Mouse (Mus musculus) intestine, embryonic 14.5 days (tissue): ENCODE data around the gene Ralbp1. TPM values are rescaled to one million over a fixed set of nuclear protein-coding genes. Genes with fewer than 3 reads are reported as not detected.

ENCODE experiments used
- ATAC-seq: fragments of 200-750 bp; cut with Nextera tagmentation; replicated peaks from 2 replicates; pipeline ENCODE4 v1.8.0; 2017; ENCODE audit warnings: low read depth, moderate number of reproducible peaks, moderate TSS enrichment, moderate library complexity; ENCODE audit not compliant: low FRiP score, low TSS enrichment
- DNase-seq: peaks from one replicate; pipeline ENCODE4 v3.0.0-alpha.2; 2018; ENCODE audit warnings: low spot score
- H3K27ac ChIP-seq: fragments of 300-500 bp; sonication (generic); 2 replicates; pipeline ENCODE4 v1.5.1; 2014; ENCODE audit warnings: low read depth, mild to moderate bottlenecking, control low read depth
- H3K27me3 ChIP-seq: fragments of 300-500 bp; sonication (generic); replicated peaks from 2 replicates; pipeline ENCODE4 v1.6.1; 2014; ENCODE audit warnings: low read length, control low read depth; ENCODE audit not compliant: control insufficient read depth, insufficient read depth
- H3K36me3 ChIP-seq: fragments of 300-500 bp; sonication (generic); 2 replicates; pipeline ENCODE4 v1.6.1; 2014; ENCODE audit warnings: low read length, control low read depth; ENCODE audit not compliant: control insufficient read depth, insufficient read depth
- H3K4me1 ChIP-seq: fragments of 300-500 bp; sonication (generic); replicated peaks from 2 replicates; pipeline ENCODE4 v1.6.1; 2014; ENCODE audit warnings: low read length, control low read depth, mixed read lengths; ENCODE audit not compliant: control insufficient read depth, insufficient read depth
- H3K4me2 ChIP-seq: fragments of 300-500 bp; sonication (generic); 2 replicates; pipeline ENCODE4 v1.6.1; 2014; ENCODE audit warnings: low read length
- H3K4me3 ChIP-seq: fragments of 300-500 bp; sonication (generic); 2 replicates; pipeline ENCODE4 v1.5.1; 2014; ENCODE audit warnings: low read depth, low read length, control low read depth, mixed read lengths
- H3K9ac ChIP-seq: fragments of 300-500 bp; sonication (generic); 2 replicates; pipeline ENCODE4 v1.6.1; 2014; ENCODE audit warnings: mild to moderate bottlenecking, low read length
- H3K9me3 ChIP-seq: fragments of 300-500 bp; sonication (generic); 2 replicates; pipeline ENCODE4 v1.6.1; 2016; ENCODE audit warnings: low read length, control low read depth; ENCODE audit not compliant: control insufficient read depth
- WGBS: fragments of 180-500 bp; shearing (Covaris S2); extraction: QIAGEN DNeasy Blood & Tissue Kit; methylation state at CpG from one replicate; pipeline ENCODE4 v1.1.7; 2014; 5-methylcytosine and 5-hydroxymethylcytosine counted together
- polyA plus RNA-seq: library from polyadenylated mRNA; unstranded; fragments of >200 nt; fragmentation: Nextera tagmentation; extraction: Ambion mirVana; gene quantifications from 2 replicates; pipeline ENCODE4 v1.2.1, GENCODE M21; 2014

Ralbp1 gene
- 62.0 and 67.7 TPM in 2 replicates for polyA plus RNA-seq

- no peak for ATAC-seq
- H3K27ac ChIP-seq = peak within 1 kb of the TSS; percentile 95
Measured at GRCm38 (mm10) chr17:65885697-65886529, at the start of gene Ralbp1. TSS of gene Ralbp1 (minus strand) at chr17:65885798.

DNA sequence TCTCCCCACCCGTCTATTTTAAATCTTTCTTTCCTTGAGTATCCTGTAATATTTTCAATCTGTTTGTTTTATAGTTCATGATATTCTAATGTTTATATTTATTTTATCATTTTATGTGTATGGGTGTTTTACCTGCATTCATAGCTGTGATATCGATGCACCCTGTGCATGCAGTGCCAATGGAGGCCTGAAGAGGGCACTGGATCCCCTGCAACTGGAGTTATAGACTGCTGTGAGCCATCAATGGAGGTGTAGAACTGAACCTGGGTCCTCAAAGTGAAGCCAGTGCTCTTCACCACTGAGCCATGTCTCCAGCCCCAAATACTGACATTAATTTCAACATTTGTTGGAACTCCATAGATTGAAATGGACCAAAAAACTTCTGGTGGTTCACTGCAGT lies 48.1 kb upstream of the Ralbp1 start:
- peaks cover 7% of the 10 kb centered on the region; the same call in 1 of the 2 replicates for H3K4me1 ChIP-seq
- H3K4me2 ChIP-seq = no peak overlapping the region
- H3K9me3 ChIP-seq = no peaks in the 10 kb centered on the region
- no peak overlapping the region for H3K4me3 ChIP-seq
- no peak for ATAC-seq
- peaks cover 29% of the 10 kb centered on the region for H3K36me3 ChIP-seq
- no peak overlapping the region for H3K27ac ChIP-seq
- no peaks in the 10 kb centered on the region for H3K27me3 ChIP-seq
- WGBS = 94% methylated on average over 2 of the region's 2 CpGs
- DNase-seq = no peak
- no peak overlapping the region for H3K9ac ChIP-seq

More at GRCm38 (mm10) chr17:65885697-65886529, at the start of gene Ralbp1:
- H3K27me3 ChIP-seq = no peaks in the 10 kb centered on the region
- peak within 1 kb of the TSS; percentile 69 for H3K9ac ChIP-seq
- H3K36me3 ChIP-seq = no peaks in the 10 kb centered on the region
- peak within 1 kb of the TSS; percentile 89 for H3K4me2 ChIP-seq
- peak; percentile 77 for DNase-seq
- H3K9me3 ChIP-seq = no peaks in the 10 kb centered on the region
- H3K4me1 ChIP-seq = peaks cover 13% of the 10 kb centered on the region
- H3K4me3 ChIP-seq = peak within 1 kb of the TSS; percentile 86
- 6% methylated on average over 14 of the region's 14 CpGs for WGBS

DNA sequence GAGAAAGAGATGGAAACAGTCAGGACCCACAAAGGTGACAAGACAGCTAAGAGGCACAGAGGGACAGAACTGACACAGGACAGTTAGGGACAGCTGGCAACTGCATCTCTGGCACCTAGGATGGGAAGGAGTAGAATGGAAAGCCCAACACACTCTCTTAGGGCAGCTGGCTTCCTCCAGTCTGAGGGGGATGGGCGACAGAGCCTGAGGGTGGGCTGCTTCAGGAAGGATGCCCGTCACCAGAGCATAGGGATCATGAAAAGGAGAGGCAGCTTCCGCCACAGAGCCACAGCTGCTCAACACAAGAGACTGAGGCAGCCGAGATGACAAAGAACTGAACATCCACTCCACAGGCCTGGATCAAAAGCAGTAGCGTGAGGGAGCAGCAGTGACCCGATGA lies 45.9 kb upstream of the Ralbp1 start:
- Histone ChIP-seq H3K9ac (no peak overlapping the region), H3K27ac (no peak overlapping the region), H3K27me3 (no peaks in the 10 kb centered on the region), H3K4me2 (no peak overlapping the region), H3K4me1 (peaks cover 7% of the 10 kb centered on the region; the same call in 1 of the 2 replicates), H3K36me3 (peaks cover 34% of the 10 kb centered on the region), H3K4me3 (no peak overlapping the region), H3K9me3 (no peaks in the 10 kb centered on the region)
- ATAC-seq (0 out of 2 replicates have a peak, but pooled peaks have one; percentile 47), DNase-seq (no peak)
- WGBS = 64% methylated on average over 6 of the region's 6 CpGs

GRCm38 (mm10) chr17:65930960-65931359 lies 45.4 kb upstream of the Ralbp1 start:
- no peaks in the 10 kb centered on the region for H3K9me3 ChIP-seq
- no peaks in the 10 kb centered on the region for H3K27me3 ChIP-seq
- H3K27ac ChIP-seq = no peak overlapping the region
- peaks cover 34% of the 10 kb centered on the region for H3K36me3 ChIP-seq
- DNase-seq = no peak
- H3K4me2 ChIP-seq = no peak overlapping the region
- no peak overlapping the region for H3K4me3 ChIP-seq
- WGBS = 62% methylated on average over 6 of the region's 6 CpGs
- ATAC-seq = no peak; the same call in 1 of the 2 replicates
- peaks cover 7% of the 10 kb centered on the region; the same call in 1 of the 2 replicates for H3K4me1 ChIP-seq
- H3K9ac ChIP-seq = no peak overlapping the region

DNA sequence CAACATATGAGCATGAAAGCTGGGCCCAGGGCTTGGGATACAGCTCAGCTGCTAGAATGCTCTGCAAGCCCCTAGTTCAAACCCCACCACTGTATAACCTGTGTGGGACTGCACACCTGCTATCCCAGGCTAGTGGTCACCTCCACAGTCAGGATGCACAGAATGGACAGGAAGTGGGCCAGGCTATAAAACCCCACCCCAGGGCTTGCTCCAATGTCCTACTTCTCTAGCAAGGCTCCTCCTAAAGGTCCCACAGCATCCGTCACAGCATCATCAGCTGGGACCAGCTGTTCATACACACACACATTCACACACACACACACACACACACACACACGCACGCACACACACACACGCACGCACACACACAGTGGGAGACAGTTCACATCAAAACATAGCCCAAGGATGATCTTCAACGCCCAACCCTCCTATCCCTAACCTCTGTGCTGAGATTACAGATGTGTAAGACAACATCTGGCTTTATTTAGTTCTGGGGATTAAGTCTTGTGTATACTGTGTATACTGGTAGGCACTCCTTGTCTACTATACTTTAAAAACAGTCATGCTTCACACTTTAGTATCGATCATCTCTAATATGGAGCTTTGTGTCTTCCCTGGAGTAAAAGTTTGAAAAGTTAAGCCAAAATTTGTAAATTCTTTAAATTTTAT lies 44.7 kb upstream of the Ralbp1 start:
- Histone ChIP-seq H3K9ac (no peak overlapping the region), H3K4me1 (peaks cover 7% of the 10 kb centered on the region; the same call in 1 of the 2 replicates), H3K4me2 (no peak overlapping the region), H3K27me3 (no peaks in the 10 kb centered on the region), H3K36me3 (peaks cover 41% of the 10 kb centered on the region), H3K4me3 (no peak overlapping the region), H3K27ac (no peak overlapping the region), H3K9me3 (no peaks in the 10 kb centered on the region)
- 86% methylated on average over 7 of the region's 7 CpGs for WGBS
- ATAC-seq (peak; percentile 19; the same call in 1 of the 2 replicates), DNase-seq (no peak)

GRCm38 (mm10) chr17:65929319-65929978 lies 43.9 kb upstream of the Ralbp1 start:
- no peaks in the 10 kb centered on the region for H3K27me3 ChIP-seq
- H3K36me3 ChIP-seq = peaks cover 46% of the 10 kb centered on the region
- DNase-seq = no peak
- H3K4me1 ChIP-seq = peaks cover 7% of the 10 kb centered on the region; the same call in 1 of the 2 replicates
- no peak overlapping the region for H3K4me3 ChIP-seq
- no peak overlapping the region for H3K9ac ChIP-seq
- no peak overlapping the region for H3K27ac ChIP-seq
- WGBS = 79% methylated on average over 22 of the region's 22 CpGs
- ATAC-seq = 0 out of 2 replicates have a peak, but pooled peaks have one; percentile 15
- H3K9me3 ChIP-seq = no peaks in the 10 kb centered on the region
- H3K4me2 ChIP-seq = no peak overlapping the region

DNA sequence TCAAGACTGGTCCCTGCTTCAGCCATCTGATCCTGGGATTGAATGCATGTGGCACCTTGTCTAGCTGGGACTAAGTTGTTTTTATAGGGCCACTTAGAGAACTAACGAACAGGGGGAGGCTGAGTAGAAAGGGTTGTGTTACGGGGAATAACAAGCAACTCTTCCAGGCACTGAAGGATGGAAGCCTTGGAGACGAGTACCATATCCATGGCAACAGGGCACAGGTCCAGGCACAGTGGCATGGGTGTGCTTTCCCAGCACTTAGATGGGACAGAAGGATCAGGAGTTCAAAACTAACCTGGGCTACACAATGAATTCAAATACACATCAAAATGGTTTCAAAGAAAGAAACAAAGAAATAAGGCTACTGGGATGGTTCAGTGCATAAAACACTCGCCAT lies 41.5 kb upstream of the Ralbp1 start:
- H3K4me2 ChIP-seq = no peak overlapping the region
- H3K27ac ChIP-seq = no peak overlapping the region
- no peak overlapping the region for H3K4me3 ChIP-seq
- 81% methylated on average over 4 of the region's 4 CpGs for WGBS
- no peaks in the 10 kb centered on the region for H3K9me3 ChIP-seq
- DNase-seq (no peak), ATAC-seq (no peak)
- peaks cover 53% of the 10 kb centered on the region for H3K36me3 ChIP-seq
- no peaks in the 10 kb centered on the region for H3K27me3 ChIP-seq
- H3K9ac ChIP-seq = no peak overlapping the region
- H3K4me1 ChIP-seq = peaks cover 7% of the 10 kb centered on the region; the same call in 1 of the 2 replicates

GRCm38 (mm10) chr17:65924218-65924617 lies 38.6 kb upstream of the Ralbp1 start:
- Histone ChIP-seq H3K36me3 (peaks cover 66% of the 10 kb centered on the region), H3K27ac (no peak overlapping the region), H3K4me1 (no peaks in the 10 kb centered on the region), H3K4me2 (no peak overlapping the region), H3K9me3 (no peaks in the 10 kb centered on the region), H3K27me3 (no peaks in the 10 kb centered on the region), H3K9ac (no peak overlapping the region), H3K4me3 (no peak overlapping the region)
- DNase-seq (no peak), ATAC-seq (no peak)
- WGBS = 64% methylated on average over 5 of the region's 5 CpGs
